Mouse (Mus musculus): Measurements from ENCODE around the gene Tspan4.
"Not testable (repeated sequence)": the region's sequence is repeated elsewhere in the genome, so short reads cannot be mapped to it uniquely, and the experiment has no call there.

Tspan4 gene

DNA sequence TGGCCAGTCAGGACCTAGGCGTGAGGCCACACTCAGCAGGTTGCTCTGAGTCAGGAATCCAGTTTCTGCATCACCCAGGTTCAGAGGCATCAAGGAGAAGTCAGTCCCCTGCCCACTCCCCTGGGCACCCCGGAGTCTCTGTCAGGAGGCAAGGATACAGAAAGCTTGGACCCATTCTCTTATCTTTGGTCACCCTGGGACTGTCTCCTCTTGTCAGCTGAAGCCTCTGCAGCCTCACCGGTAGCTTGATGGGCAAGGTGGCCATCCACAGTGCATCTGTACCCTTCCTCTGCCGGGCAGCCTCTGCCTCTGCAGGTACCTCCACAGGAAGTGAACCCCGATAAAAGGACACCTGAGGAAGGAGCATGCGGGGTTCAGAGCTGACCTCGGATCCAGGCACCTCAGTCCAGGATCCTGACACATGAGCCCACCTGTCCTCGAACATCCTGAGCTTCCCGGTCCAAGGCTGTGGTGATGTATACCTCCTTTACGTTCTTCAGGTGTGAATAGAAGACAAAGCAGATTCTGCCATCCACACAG lies 35.8 kb upstream of the Tspan4 start:
- DNase-seq (ENCODE audit: low read depth, low spot score): no peak

GRCm38 (mm10) chr7:141439811-141440210 lies 35.2 kb upstream of the Tspan4 start:
- DNase-seq (ENCODE audit: low read depth, low spot score): no peak

- no peak for DNase-seq (ENCODE audit: low read depth, low spot score)
These were observed 34.4 kb upstream of the Tspan4 start for GRCm38 (mm10) chr7:141440613-141441012.

DNA sequence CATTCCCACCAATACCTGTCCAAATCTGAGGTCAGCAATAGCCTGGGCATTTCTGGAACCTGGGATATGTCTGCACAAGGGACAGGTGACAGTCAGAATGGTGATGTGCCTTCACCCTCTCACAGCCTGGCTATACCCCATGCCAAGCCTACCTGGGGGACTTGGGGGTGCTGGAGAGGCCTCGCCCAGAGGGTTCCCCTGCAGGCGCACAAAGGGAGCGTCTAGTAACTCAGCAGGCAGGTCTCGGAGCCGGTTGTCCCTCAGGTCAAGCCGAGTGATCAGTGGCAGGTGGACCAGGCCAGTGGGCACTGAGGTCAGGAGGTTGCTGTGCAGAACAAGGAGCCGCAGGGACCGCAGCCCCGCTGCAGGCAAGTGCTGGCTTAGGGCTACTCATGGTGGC lies 33.6 kb upstream of the Tspan4 start:
- DNase-seq (ENCODE audit: low read depth, low spot score): no peak

DNA sequence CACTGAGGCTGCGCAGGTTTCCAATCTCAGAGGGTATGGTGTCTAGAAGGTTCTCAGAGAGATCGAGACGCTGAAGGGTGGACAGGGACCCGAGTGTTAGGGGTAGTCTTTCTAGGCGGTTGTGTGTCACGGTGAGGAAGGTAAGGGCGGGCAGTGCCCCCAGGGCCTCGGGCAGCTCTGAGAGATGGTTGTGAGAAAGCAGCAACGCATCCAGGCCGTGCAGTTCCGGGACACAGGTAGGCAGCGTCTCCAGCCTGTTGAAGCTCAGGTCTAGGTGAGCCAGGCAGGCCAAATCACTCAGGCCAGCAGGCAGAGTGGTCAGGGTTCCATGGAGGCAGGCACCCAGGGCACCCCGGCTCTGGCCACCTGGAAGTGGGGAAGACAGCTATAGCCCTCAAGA lies 32.8 kb upstream of the Tspan4 start:
- no peak for DNase-seq (ENCODE audit: low read depth, low spot score)

- no peak for DNase-seq (ENCODE audit: low read depth, low spot score)
These were observed 31.8 kb upstream of the Tspan4 start for GRCm38 (mm10) chr7:141443081-141443821.

DNA sequence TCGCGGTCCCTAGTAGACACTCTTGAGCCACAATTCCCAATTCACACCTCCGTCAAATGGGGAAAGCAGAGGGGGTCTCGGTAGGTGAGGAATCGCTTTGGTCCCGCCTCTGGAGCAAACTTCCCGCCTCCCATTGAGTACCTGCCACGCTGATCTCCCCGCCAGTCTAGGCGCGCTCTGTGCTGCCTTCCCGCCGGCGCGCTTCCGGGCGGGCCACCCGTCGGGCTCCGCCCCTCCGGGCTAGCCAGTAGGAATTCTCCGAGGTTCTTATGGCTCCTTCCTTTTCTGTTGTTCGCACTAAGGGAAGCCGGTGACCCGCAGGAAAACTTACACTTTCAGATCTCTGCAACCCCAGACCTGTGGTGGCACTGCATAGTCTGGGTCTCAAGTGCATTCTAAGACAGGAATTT lies 31.2 kb upstream of the Tspan4 start, which contains the start of gene Pidd1:
TSS of gene Pidd1 (minus strand) at position 198 of the 410 bp plus-strand sequence.
- peak; percentile 70 for DNase-seq (ENCODE audit: low read depth, low spot score)

DNA sequence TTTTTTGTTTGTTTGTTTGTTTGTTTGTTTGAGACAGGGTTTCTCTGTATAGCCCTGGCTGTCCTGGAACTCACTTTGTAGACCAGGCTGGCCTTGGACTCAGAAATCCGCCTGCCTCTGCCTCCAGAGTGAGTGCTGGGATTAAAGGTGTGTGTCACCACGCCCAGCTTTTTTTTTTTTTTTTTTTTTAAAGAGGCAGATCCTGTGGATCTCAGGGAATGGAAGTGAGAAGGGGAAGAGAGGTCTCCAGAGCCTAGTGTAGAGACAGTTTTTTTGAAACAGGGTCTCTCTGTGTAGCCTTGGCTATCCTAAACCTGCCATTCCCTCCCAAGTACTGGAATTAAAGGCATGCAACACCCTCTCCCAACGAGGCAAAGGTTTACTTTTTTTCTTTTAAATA lies 28.7 kb upstream of the Tspan4 start:
- not testable (repeated sequence) for DNase-seq (ENCODE audit: low read depth, low spot score)

- DNase-seq (ENCODE audit: low read depth, low spot score): peak; percentile 82
These were observed 27.7 kb upstream of the Tspan4 start, which contains the start of gene Rplp2 for GRCm38 (mm10) chr7:141447110-141447991. TSS of gene Rplp2 (plus strand) at chr7:141447370.

DNA sequence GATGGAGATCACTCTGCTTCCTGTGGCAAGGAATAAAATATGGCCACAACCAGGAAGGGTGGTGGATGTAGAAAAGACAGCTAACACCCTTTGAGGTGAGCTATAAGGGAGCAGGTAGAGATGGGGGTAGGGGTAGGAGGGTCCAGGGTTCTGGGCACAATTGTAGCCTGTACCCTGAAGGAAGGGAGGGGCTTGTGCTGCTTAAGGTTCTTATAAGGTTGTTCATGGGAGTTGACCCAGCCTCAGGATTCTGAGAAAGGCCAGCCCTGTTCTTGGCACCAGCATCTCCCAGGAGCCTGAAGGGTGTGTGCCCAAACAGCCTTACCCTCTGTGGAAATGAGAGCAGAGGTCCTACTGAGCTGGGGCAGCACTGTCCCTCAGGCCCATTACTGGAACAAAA lies 23.1 kb upstream of the Tspan4 start:
- DNase-seq (ENCODE audit: low read depth, low spot score): no peak

GRCm38 (mm10) chr7:141453636-141454035 lies 21.4 kb upstream of the Tspan4 start:
- no peak for DNase-seq (ENCODE audit: low read depth, low spot score)

DNA sequence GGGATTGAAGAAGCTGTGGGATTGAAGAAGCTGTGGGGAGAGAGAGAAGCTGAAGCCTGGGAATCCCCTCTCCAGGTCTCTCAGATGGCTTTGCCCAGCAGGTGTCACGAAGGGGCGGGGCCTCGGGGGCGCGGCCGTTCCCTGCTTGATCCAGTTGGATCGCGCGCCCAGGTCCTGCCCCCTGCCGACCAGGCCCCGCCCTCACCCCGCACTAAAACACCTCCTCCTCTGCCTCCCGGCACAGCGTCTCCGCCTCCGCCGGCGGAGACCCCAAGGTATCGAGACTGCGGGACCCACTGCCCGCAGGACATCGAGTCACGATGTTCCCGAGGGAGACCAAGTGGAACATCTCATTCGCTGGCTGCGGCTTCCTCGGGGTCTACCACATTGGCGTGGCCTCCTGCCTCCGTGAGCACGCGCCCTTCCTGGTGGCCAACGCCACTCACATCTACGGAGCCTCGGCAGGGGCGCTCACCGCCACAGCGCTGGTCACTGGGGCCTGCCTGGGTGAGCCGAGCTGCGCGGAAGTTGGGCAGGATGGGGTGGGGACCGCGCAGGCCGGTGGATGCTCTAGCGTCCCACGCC lies 20.0 kb upstream of the Tspan4 start, which contains the start of gene Pnpla2:
TSS of gene Pnpla2 (plus strand) at position 232 of the 585 bp plus-strand sequence.
- DNase-seq (ENCODE audit: low read depth, low spot score): peak; percentile 83

DNA sequence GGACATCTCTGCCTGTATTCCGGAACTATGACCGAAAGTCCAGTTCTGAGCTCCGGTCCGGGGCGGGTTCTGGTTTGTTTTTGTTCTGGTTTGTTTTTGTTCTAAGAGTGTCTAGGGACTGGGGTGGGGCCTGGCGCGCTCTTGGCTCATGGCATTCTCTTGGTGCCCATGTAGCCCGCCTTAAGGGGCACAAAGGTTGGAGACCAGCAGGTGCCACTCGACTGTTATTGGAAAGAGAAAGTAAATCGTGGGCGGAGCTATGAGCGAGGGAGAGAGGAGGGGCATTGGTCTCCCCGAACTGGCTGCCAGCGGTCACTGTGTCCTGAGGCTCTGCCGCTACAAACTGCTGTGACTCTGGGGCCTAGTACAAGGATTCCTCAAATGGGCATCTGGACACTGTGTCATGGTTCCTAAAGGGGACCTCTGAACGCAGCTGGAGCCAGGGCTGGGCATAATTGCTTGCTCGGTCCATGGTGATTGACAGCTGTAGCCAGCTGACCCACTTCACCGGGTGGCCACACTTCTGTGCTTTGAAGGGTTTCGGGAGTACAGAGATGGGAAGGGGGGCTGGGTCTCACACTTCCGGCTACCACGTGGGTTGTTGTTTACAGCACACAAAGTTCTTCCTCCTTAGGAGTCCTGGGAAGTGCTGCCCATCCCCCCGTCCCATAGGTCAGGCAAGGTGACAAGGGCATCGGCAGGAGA lies 19.3 kb upstream of the Tspan4 start:
- no peak for DNase-seq (ENCODE audit: low read depth, low spot score)

DNA sequence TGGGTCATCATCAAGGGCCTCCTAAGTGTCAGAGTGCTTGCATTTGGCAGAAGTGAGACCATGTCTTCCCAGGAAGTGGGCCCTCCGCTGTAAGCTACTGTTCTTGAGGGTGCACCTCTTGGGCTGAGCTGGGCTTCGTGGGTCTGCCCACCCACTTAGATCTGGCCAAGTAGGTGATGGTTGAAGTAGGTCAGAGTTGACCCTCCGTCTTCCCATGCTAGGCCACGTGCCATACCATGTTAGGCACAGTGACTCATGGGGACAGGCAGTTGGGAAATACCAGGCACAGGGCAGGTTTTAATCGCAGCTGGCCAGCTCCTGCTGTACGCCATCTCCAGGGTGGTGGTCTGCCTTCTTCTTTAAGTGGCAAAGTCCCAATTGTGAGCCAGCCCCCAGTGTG lies 18.3 kb upstream of the Tspan4 start:
- no peak for DNase-seq (ENCODE audit: low read depth, low spot score)

- DNase-seq (ENCODE audit: low read depth, low spot score): no peak
These were observed 17.8 kb upstream of the Tspan4 start for GRCm38 (mm10) chr7:141457236-141457635.

DNA sequence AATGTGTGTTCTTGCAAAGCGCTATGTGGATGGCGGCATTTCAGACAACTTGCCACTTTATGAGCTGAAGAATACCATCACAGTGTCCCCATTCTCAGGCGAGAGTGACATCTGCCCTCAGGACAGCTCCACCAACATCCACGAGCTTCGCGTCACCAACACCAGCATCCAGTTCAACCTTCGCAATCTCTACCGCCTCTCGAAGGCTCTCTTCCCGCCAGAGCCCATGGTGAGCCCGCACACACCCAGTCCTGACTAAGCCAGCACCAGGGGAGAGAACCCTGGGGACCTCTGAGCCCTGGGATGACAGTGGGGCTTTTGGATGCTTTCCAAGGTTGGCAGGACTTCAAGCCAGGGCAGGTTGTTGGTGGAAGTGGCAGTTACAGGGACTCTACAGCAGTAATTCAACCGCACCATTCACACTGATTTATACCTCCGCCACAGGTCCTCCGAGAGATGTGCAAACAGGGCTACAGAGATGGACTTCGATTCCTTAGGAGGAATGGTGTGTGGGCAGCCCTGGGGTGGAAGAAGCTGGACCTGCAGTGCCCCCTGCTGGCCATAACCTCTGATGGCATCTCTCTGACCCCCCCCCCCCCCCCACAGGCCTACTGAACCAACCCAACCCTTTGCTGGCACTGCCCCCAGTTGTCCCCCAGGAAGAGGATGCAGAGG lies 16.9 kb upstream of the Tspan4 start:
- DNase-seq (ENCODE audit: low read depth, low spot score): no peak

- no peak for DNase-seq (ENCODE audit: low read depth, low spot score)
These were observed 16.4 kb upstream of the Tspan4 start for GRCm38 (mm10) chr7:141458661-141459060.

GRCm38 (mm10) chr7:141459301-141459711 lies 15.7 kb upstream of the Tspan4 start:
- no peak for DNase-seq (ENCODE audit: low read depth, low spot score)

- DNase-seq (ENCODE audit: low read depth, low spot score): no peak
These were observed 15.0 kb upstream of the Tspan4 start for GRCm38 (mm10) chr7:141460001-141460390.

- DNase-seq (ENCODE audit: low read depth, low spot score): no peak
These were observed 14.5 kb upstream of the Tspan4 start, which contains the start of gene Cracr2b for GRCm38 (mm10) chr7:141460391-141461113. TSS of gene Cracr2b (plus strand) at chr7:141461094.
